Mouse (Mus musculus): ENCODE data around the gene Elane.
"Not testable (repeated sequence)": the region's sequence is repeated elsewhere in the genome, so short reads cannot be mapped to it uniquely, and the experiment has no call there.

The Elane gene

DNA sequence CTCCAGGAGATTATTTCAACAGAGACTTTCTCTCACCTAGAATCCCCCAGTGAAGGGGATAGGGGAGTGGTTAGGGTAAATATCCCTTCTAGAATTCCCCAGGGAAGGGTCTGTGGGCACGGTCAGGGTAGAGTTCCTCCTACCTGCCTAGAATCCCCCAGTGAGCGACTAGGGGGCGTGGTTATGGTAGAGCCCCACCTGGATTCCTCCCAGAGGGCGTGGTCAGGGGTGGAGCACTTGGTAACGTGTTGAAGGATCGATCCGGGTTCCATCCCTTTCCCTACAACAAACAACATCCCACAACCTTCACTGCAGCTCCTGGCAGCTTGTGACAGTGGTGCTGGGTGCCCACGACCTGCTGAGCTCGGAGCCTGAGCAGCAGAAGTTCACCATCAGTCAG is 5.3 kb upstream of the Elane start:
- peak in 1 of 2 experiments; percentile 42 for DNase-seq (ENCODE audit: low spot score in 2 of 2)

DNA sequence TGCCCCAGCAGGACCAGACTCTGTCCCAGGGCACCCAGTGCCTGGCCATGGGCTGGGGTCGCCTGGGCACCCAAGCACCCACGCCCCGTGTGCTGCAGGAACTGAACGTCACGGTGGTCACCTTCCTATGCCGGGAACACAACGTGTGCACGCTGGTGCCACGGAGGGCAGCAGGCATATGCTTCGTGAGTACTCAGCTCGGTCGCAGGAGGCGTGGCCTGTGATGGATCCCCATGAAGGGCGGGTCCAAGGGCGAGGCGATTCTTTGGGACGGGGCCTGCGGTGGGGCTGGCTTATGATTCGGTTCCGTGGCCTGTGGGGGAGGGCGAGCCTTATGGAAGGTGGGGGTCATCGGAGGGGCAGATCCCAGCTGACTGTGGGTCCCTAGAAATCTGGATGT is 4.1 kb upstream of the Elane start:
- no peak for DNase-seq (ENCODE audit: low spot score in 2 of 2)

DNA sequence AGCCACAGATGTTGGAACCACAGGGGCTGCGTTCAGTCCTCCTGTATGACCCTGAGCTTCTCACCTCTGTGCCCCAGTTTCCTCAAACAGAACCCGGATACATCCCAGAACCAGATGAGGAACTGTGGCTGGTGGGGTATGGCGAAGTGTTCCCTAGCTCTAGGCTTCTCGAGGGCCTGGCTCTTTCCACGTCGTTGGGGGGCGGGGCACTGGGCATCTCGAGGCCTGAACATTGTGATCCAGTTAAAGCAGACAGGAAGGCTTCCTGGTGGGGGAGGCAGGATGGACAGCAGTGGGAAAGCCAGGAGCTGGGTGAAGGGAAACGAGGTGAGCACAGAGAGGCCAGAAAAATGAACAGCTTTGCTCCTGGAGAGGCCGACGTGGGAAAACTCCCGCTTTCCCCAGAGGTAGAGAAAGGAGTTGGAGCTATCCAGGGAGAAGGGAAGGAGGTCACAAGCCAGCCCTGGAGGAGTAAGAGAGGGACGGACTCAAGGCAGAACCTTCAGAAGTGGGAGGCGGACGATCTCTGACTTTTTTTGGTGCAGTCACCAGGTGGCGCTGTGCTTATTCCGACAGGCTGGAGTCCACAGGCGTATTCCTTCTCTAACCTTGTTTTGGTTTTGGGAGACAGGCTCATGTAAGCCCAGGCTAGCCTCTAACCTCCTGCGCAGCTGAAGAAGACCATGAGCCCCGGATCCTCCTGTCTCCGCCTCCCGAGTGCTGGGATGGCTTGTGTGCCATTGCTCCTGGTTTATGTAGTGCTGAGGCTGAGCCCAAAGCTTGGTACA is 2.6 kb upstream of the Elane start:
- DNase-seq (ENCODE audit: low spot score in 2 of 2) = peak in 1 of 2 experiments; percentile 82

DNA sequence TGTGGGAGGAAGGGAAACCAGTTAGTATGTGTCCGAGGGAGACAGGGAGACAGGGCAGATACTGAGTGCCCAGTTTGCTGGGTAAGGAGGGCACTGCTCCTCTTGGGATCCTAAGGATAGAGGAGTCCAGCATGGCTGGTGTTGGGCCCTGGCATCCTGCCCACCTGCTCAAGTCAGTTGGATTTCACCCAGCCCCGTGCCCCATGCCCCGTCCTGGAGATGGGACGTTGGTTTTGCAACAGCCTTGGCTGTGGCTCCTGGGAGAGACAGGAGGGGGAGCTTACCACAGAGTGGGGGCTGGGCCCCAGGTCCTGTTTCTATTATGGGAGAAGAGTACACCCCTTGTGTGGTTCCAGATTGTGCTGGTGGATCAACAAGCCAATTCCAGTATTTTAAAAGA is 1.6 kb upstream of the Elane start:
- no peak for DNase-seq (ENCODE audit: low spot score in 2 of 2)

DNA sequence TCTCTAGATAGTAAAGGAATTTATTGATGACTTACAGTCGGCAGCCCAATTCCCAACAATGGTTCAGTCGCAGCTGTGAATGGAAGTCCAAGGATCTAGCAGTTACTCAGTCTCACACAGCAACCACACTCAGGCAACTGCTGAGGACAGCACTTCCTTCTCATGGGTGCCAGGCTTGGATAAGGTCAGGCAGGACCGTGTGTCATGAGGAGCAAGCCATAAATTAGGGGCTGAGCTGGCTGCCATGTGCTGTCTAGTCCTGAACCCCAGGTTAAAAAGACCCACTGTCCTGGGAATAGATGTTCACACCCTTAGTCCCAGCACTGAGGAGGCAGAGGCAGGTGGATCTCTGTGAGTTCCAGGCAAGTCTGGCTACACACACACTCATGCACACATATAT is 1.1 kb upstream of the Elane start:
- DNase-seq (ENCODE audit: low spot score in 2 of 2) = not testable (repeated sequence)

DNA sequence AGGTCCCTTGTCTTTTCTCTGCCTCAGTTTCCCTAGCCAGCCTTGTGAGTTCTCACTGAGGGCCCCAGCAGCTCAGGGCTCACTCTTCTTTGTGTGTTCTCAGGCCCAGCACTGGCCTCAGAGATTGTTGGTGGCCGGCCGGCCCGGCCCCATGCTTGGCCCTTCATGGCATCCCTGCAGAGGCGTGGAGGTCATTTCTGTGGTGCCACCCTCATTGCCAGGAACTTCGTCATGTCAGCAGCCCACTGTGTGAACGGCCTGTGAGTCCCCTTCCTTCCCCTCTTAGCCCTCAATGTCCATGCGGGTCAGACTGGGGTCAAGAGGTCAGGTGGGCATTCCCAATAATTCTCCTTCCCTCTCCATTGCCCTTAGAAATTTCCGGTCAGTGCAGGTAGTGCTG is 564 bp downstream of the Elane start:
- DNase-seq (ENCODE audit: low spot score in 2 of 2) = no peak

DNA sequence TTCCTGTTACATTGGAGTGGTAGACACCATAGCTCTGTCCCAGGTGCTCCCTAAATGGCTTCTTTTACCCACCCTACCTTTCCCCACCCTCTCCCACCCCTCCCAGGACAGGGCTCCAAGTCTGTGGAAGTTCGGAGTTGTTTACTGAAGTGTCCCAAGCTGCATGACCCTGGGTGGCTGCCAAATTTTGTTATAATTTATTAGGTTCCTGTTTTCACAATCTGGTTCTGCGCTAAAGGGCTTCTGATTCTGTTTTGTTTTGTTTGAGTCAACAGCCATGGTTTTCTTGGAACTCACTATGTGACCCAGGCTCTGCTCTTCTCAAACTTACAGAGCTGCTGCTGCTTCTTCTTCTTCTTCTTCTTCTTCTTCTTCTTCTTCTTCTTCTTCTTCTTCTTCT is 3.3 kb downstream of the Elane start:
- no peak for DNase-seq (ENCODE audit: low spot score in 2 of 2)

DNA sequence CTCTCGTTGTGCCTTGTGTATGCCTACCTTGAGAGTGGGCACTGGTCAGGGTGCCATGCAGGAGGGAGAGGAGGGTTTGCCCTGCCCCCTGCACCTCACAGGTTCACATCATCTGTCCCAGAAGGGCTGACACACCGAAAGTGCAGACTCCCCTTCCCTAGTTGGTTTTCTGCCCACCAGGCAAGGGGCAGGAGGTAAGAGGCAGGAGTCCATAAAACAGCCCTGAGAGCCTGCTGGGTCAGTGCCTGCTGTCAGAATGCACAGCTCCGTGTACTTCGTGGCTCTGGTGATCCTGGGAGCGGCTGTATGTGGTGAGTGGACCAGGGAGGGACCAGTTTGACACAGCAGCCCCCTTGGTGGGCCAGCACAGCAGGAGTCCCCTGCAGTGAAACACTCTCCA is 4.6 kb downstream of the Elane start, which contains the start of gene Cfd:
Cfd (plus strand) TSS at position 184 of the 400 bp plus-strand sequence.
- no peak for DNase-seq (ENCODE audit: low spot score in 2 of 2)

DNA sequence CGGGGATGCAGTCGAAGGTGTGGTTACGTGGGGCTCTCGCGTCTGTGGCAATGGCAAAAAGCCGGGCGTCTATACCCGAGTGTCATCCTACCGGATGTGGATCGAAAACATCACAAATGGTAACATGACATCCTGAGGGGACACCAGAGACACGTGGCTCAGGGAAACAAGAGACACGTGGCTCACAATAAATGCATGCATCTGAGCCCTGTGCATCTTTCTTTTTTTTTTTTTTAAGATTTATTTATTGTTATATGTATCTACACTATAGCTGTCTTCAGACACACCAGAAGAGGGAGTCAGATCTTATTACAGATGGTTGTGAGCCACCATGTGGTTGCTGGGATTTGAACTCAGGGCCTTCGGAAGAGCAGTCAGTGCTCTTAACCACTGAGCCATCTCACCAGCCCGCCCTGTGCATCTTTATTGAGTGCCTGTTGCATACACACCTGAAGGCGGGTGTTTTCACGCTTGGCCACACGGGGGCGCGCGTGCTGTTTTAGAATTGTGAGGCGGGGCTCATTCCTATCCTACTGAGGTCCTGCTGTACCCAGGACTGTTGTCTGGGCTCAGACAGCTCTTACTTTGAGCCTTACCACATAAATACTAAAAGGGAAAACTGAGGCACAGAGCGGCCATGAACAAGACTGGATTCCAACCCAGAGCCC is 6.5 kb downstream of the Elane start:
- DNase-seq (ENCODE audit: low spot score in 2 of 2) = peak in 1 of 2 experiments; percentile 81

DNA sequence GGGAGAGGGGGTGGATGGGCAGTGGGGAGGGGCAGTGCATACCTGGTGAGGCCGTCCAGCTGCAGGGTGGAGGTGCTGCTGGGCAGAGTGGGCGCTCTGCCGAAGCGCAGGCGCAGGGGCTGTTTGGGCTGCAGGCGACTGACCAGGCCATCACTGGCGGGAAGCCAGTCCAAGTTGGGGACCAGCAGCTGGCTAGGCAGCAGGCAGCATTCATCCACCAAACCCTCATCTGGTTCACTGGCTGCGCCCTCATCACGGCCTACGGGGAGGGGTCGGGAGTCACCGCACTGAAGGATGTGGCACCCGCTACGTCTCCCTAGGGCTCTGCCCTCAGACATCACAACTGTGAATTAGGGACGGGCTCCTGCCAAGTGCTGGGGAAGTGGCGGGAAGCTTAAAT is 10.3 kb downstream of the Elane start:
- no peak for DNase-seq (ENCODE audit: low spot score in 2 of 2)

DNA sequence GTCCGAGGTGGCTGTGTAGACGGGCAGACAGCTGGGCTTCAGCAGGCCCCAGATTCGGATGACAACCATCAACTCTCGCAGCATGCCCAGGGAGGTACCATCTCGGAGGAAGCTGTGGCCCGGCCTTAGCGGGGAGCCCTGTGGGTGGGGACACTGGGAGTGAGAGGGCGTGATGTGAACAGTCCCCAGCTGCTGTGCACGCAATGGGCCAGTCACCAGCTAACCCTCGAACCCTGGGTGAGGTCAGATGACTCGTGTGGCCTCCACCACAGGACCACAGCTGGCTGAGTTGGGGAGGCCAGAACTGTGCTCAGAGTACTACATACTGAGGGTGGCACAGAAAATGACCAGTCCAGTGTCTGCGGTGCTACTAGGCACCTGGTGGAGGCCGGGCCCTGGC is 10.8 kb downstream of the Elane start:
- DNase-seq (ENCODE audit: low spot score in 2 of 2) = no peak

DNA sequence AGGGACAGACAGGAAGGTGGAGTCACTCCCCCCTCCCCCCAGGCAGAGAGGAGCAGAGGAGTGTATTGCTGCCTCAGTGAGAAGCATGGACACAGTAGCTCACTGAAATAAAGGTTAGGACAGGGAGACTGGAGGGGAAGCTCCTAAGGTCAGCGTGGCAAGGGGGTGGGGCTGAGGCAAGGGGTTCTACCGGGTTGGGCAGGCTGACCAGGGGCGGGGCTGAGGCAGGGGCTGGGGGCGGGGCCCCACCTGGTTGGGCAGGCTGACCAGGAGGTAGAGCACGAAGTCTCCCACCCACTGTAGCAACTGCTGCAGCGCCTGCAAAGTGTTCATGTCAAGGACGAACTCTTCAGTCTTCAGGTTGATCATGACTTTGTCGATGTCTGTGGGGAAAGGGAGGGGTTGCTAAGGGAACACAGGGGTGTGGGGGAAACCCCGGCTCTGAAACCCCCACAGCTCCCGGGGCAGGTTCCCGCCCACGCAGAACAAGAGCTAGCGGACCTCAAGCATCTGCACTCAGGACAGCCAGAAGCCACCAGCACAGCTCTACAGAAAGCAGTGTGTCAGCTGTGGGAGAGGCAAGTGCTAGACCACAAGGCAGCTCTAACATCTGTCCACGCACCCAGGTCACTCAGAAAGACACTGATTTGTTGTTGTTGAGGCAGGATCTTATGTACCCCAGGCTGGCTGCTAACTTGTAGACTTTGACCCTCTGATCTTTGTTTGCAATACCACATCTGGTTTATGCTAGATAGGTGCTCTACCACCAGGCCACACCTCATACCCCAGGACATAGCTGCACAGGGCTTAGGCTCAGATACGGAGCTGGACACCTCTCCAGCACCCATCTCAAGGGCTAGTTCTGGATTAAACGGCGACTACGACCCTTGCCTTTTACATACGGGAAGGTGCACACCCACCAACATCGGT is 11.5 kb downstream of the Elane start:
- no peak for DNase-seq (ENCODE audit: low spot score in 2 of 2)

DNA sequence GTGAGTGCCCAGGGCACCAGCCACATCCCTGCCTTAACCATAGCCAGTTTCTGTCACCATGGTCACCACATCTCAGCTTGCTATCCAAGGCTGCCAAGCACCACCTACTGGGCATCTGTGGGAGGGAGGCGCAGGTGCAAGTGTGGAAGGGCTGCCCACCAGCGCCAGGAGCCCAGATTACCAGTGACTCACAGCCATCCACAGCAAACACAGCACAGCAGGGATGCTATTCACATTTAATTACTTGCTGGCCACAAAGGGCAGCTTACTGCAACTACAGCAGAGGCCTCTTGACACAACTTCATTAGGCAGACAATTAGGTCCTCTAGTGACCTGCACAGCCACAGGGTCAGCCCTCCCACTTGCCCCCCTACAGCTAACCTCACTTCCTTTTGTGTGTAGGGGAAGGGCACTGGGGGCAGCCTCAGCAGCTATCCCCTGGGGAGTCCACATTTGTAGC is 14.9 kb downstream of the Elane start:
- peak in 1 of 2 experiments; percentile 77 for DNase-seq (ENCODE audit: low spot score in 2 of 2)

DNA sequence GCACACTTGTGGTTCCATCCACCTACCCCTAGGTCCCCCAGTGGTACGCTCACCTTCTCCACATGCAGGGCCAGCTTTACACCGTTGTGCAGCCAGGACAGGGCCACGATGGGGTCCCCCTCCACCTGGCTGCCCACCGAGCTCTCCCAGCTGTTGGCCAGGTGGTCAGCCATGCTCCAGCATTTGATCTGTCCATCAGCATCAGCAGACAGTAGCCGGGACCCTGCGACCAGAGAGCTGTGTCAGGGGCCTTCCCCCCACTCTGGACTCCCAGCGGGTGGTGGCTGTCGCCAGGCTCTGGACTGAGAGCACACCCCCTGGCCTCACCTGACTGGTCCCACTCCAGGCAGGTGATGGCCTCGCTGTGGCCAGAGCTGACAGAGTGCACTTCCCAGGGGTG is 20.7 kb downstream of the Elane start:
- DNase-seq (ENCODE audit: low spot score in 2 of 2) = no peak

DNA sequence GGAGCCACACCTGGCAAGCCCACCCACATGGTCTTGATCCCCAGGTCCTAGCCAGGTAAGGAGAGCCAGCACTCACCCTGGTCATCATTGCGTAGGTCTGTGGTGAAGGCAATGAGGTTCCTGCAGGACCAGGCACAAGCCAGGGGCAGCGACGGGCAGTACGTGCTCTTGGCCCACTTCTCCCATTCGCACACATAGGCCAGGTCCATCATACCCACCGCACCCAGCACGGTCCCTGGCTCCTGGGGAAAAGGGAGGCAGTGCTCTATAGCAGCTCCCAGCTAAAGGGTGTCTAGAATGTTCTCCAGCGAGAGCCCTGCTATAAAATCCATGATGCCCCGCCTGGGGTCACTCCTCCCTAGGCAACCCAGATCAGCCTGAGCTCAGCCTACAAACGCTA is 21.4 kb downstream of the Elane start:
- DNase-seq (ENCODE audit: low spot score in 2 of 2) = no peak

DNA sequence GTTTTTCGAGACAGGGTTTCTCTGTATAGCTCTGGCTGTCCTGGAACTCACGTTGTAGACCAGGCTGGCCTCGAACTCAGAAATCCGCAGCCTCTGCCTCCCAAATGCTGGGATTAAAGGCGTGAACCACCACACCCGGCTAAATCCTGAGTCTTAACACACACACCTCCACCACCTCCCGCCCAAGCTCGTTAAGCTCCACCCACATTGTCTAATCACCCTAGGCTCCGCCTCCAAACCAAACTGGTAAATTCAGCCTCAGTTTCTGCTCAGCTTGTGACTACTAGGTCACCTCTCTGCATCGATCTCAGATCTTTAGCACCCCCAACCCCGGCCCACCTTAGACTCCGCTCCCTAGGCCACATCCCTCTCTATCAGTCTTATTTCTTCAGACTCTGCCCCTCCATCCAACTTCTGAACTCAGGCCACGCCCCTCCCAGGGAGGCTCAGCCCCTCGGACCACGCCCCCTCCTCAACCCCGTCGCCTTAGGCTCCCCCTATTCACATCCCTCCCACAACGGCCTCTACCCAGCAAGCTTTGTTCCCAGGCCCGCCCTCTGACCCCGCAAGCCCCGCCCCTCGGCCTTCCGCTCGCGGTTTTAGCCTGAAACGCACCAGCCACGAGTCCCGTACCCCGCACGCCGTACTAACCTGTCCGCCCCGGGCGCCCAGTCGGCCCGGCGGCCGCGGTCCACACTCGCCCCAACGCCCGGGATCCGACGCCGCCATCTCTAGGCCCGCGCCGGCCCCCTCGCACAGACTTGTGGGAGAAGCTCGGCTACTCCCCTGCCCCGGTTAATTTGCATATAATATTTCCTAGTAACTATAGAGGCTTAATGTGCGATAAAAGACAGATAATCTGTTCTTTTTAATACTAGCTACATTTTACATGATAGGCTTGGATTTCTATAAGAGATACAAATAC is 22.4 kb downstream of the Elane start, which contains the start of gene Med16:
Med16 (minus strand) TSS at position 757 of the 925 bp plus-strand sequence.
- peak; percentile 95 to 97 for DNase-seq (ENCODE audit: low spot score in 2 of 2)

DNA sequence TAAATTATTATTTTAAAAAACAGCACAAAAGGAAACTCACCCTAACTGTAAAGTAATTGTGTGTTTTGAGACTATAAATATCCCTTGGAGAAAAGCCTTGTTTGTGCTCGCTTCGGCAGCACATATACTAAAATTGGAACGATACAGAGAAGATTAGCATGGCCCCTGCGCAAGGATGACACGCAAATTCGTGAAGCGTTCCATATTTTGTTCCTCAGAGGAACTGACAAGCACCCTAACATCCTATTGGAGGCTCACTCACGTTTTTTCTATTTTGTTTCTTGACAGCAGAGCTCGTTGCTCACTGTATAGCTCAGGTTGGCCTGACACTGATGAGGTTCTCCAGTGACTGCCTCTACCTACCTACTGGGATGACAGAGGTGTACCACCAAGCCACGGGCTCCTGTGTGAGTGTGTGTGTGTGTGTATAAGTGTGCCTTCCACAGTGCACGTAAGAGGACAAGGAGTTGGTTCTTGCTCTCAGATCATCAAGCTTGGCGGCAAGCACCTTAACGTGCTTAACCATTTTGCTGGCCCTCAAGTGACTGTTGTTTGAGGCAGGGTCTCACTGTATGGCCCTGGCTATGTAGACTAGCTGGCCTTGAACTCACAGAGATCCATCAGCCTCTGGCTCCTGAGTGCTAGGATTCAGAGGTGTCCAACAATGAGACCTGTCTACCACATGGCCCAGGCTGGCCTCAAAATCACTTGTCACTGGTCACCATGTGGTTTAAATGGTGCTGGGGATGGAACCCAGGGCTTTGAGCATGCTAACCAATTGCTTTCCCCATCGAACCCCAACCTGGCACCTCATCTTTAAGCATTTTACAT is 23.3 kb downstream of the Elane start:
- no peak for DNase-seq (ENCODE audit: low spot score in 2 of 2)

DNA sequence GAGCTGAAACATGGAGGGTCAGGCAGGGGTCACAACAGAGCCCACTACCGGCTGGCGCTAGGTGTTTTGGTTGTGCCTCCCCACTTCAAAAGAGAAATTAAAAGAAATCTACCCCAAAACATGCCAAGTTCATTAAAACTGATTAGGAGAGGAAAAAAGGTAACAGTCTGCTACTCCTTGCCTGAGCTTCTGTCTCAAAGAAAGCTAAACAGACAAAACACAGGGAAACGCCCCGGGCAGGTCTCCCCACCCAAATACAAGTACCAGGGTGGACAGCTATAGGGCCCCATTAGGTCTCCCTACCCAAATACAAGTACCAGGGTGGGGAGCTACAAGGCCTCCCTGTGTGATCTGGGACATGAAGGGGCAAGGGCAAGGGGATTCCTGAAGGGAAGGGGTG is 24.5 kb downstream of the Elane start, which contains the start of gene Gm26602:
Gm26602 (plus strand) TSS at position 301 of the 400 bp plus-strand sequence.
- DNase-seq (ENCODE audit: low spot score in 2 of 2) = no peak

DNA sequence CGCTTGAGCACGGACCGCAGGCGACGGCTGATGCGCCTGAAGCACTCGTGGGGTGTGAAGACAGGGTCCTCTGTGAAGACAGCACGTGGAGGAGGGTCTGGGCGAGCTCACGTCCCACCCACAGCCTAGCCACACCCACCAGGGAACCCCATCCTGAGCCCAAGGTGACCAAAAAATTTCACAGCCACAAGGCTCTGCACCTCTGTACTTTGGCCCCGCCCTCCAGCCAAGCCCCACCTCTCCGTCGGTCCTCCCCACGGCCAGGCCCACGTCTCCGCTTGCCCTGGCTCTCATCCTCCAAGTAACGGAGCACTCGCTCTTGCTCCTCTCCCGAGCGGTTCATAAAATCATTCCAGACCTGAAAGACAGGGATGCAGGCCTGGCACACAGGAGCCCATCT is 26.4 kb downstream of the Elane start:
- no peak for DNase-seq (ENCODE audit: low spot score in 2 of 2)

Data from right cerebral cortex, postnatal 10 days (tissue).